Mouse (Mus musculus) skeletal muscle tissue, postnatal 0 days (tissue): ENCODE results near the gene Ppib. TPM values are rescaled to one million over a fixed set of nuclear protein-coding genes. Genes with fewer than 3 reads are reported as not detected.

Experiments
- polyA plus RNA-seq: library from polyadenylated mRNA; unstranded; fragments of >200 nt; fragmentation: Nextera tagmentation; extraction: Ambion mirVana; gene quantifications from 2 replicates; pipeline ENCODE4 v1.2.1, GENCODE M21; 2015

Ppib gene
- 306 and 390 TPM in 2 replicates for polyA plus RNA-seq

GRCm38 (mm10) chr9:66059583-66060307 lies at the start of gene Ppib:
Gene Ppib (plus strand): TSS chr9:66060222.

GRCm38 (mm10) chr9:66069583-66069982 lies 9.6 kb downstream of the Ppib start, which contains the start of gene Snx22:
Gene Snx22 (minus strand): TSS chr9:66069719.

Other genes starting within 250 kb of the Ppib start
- gene Zfp609, start 232.7 kb upstream of the Ppib start, polyA plus RNA-seq, result 2.6 and 2.9 TPM in 2 replicates
- 23.7 and 33.2 TPM in 2 replicates for gene Pclaf, start 170.0 kb upstream of the Ppib start, polyA plus RNA-seq
- gene Trip4, start 151.4 kb upstream of the Ppib start, polyA plus RNA-seq, result 14.0 and 15.6 TPM in 2 replicates
- 4.7 and 5.7 TPM in 2 replicates for gene Csnk1g1, start 151.3 kb upstream of the Ppib start, polyA plus RNA-seq
- gene Snx22, start 9.5 kb downstream of the Ppib start, polyA plus RNA-seq, result 0.77 and 1.2 TPM in 2 replicates
- 75.9 and 83.1 TPM in 2 replicates for gene Snx1, start 66.4 kb downstream of the Ppib start, polyA plus RNA-seq
- gene Ciao2a, start 66.4 kb downstream of the Ppib start, polyA plus RNA-seq, result 99.3 and 111 TPM in 2 replicates
- 4.2 and 5.3 TPM in 2 replicates for gene Dapk2, start 98.0 kb downstream of the Ppib start, polyA plus RNA-seq